Mouse (Mus musculus): ENCODE results near the gene Fam205a1.
"Not testable (repeated sequence)": the region's sequence is repeated elsewhere in the genome, so short reads cannot be mapped to it uniquely, and the experiment has no call there.

GRCm38 (mm10) chr4:42860483-42860882, 6.8 kb upstream of the Fam205a1 start:
- TF ChIP-seq CTCF (IDR thresholded peaks at IDR 0.05; ENCODE audit: control insufficient read depth, insufficient read depth, insufficient replicate concordance, low read depth, low read length); POLR2A (IDR thresholded peaks at IDR 0.05; ENCODE audit: control insufficient read depth, low read depth, low read length): not testable (repeated sequence)

Measured in testis, adult 2 months (tissue).